Mouse (Mus musculus) heart, postnatal 25 days (tissue): ENCODE measurements at regions not wholly inside any gene's neighbourhood (a gene's known extent, or its start where the extent isn't known, plus 50 kb on each side); places are given as distances from the start of the nearest gene placed in this dataset.

Source experiments
- DNase-seq: peaks from one replicate; pipeline ENCODE4 v3.0.0; 2022; ENCODE audit warnings: low spot score
- intact Hi-C: fragments of 180-260 bp; cut with DNase I; formaldehyde crosslinking; loops from one replicate; pipeline ENCODE4 v1.15.1; 2025

DNA sequence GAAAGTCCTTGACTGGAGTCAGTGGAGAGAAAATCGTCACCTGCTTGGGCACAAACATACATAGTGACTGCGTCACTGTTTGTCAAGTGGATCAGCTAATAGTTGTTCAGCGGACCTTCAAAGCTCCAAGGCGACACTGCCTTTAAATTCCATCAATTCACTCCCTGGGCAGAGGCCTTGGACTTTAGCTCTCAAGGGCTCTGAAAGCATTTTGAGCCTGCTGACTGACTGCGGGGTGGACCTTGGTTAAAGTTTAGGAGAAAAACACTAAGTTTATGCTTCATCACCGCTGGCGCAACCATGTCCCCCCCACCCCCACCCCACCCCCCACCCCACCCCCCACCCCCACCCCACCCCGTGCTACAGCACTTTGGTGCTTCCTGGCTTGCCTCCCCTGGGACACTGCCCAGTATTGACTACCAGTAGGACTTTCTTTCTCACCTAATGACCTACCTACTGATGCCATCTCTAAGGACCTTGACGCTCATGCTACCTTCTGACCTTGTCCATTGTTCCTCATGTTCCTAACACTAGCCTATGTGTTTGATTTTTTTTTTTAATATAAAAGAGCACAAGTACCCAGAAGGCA is 1132.3 kb downstream of the Gsdmc2 start:
- no peak for DNase-seq
- intact Hi-C loops, result no loop called here

DNA sequence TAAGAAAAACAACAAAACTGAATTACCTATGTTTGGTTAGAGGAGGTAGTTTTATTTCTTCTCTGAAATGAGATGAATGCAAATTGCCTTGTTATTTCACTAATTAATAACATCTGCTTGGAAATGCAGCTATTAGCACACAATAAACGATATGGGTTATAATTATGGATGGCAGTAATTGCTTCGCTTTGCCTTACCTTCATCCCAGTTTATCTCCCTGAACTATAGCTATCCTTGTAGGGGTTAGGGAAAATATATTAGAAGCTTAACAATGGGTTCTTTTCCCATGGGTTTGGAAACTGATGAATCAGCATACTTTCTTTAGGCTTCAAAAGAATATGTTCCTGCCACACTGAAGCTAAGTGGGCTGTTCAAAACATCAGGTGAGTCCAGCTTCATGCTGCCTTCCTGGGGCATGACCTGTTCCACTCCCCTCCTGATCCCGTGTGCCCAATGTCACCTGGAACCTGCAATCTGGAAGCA is 1132.9 kb downstream of the Gsdmc2 start:
- DNase-seq, result no peak
- intact Hi-C loops, result no loop called here

DNA sequence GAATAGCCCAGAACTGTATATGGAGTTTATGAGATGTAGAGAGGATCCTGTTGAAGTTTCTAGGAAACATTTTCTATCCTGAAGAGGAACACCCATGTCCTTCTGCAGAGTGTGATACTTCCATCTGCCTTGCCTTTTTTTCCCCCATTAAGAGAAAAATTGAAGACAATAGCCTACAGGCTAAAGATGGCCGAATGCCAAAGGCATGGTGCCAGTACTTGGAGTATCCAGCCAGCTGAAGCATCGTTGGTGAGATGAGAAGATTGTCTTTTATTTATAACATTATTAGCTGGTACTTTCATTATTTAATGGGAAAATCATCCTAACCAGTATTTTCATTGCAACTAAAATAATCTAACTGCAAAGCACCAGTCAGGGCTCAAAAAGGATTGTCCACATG is 1135.4 kb downstream of the Gsdmc2 start:
- DNase-seq, result no peak

DNA sequence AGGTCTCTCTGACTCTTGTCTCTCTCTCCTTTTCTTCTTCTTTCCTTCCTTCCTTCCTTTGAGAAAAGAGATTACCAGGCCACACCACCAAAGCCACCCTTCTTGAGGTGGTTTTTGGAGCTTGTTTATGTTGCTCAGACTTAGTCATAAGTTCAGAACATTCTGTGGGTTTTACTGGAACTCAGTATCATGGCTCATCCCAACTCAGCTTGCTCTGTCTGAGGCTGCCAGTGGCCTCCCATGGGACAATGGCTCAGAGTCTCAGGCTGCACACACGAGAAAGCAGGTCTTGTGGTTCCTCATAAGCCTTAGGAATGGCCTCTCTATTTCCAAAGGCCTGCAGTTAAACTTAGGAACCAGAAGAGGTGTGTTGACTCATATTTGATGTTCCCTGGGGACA is 1146.4 kb downstream of the Gsdmc2 start:
- intact Hi-C loops, result no loop called here

More for the DNA sequence above, 1135.4 kb downstream of the Gsdmc2 start:
- intact Hi-C loops, result no loop called here

DNA sequence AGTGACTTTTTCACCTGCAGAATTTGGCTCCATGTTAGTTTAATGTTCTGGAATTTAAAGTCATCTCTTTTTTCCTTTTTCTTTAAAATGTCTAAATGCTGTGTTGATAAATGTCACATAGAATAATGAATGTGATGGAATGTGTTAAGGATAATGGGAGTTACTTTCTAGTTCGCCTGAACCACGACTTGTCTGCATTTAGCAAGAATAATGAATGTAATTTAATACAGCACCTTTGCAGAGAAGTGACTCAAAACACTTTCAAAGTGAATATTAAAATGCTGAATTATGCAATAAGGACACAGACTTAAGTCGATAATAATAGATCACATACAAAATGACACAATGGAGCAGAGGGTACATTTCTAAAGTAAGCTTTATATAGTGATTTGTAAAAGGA is 1150.2 kb downstream of the Gsdmc2 start:
- intact Hi-C loops, result no loop called here
- DNase-seq, result no peak

More for the DNA sequence above, 1146.4 kb downstream of the Gsdmc2 start:
- DNase-seq, result no peak

DNA sequence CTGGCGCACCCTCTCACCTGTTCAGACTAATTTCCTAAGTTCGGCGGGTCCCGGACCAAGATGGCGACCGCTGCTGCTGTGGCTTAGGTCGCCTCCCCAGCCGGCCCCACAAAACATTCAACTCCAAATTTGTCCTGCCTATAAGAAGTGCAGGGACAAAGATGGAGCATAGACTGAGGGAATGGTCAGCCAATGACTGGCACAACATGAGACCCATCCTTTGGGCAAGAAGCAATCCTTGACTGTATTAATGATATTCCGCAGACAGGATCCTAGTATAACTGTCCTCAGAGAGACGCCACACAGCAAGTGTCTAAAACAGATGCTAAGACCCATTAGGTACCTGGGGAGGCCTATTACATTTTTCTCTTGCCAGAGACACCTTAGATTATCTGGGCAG is 1151.3 kb downstream of the Gsdmc2 start:
- no peak for DNase-seq
- intact Hi-C loops, result no loop called here

- no peak for DNase-seq
- intact Hi-C loops, result no loop called here
Measured at GRCm38 (mm10) chr15:62673410-62673809, 1171.6 kb downstream of the Gsdmc2 start.

DNA sequence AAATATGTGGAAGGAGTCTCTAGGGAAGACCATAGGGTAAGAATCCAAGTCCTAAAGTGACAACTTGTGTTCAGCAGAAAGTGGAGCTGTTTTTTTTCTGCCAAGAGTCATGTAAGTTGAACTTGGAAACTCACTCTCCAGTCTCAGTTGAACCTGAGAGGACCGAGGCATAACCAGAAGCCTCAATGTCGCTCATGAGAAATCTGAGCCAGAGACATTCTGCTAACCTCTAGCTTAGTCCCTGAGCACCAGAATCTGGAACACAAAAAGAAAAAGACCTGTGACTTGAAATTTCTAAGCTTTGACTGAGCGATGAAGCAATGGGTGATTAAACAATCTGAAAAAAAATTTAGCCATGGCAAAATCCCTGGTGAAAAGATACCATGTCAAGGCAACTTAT is 1175.0 kb downstream of the Gsdmc2 start:
- DNase-seq, result no peak
- intact Hi-C loops, result no loop called here

GRCm38 (mm10) chr15:62659096-62659495 is 1185.9 kb downstream of the Gsdmc2 start:
- DNase-seq, result no peak
- intact Hi-C loops, result no loop called here

- DNase-seq, result no peak
- intact Hi-C loops, result no loop called here
Measured at GRCm38 (mm10) chr15:62658695-62659094, 1186.3 kb downstream of the Gsdmc2 start.

GRCm38 (mm10) chr15:62646476-62647168 is 1198.4 kb downstream of the Gsdmc2 start:
- no peak for DNase-seq
- intact Hi-C loops, result no loop called here

GRCm38 (mm10) chr15:62644744-62645143 is 1200.2 kb downstream of the Gsdmc2 start:
- intact Hi-C loops, result no loop called here
- no peak for DNase-seq

DNA sequence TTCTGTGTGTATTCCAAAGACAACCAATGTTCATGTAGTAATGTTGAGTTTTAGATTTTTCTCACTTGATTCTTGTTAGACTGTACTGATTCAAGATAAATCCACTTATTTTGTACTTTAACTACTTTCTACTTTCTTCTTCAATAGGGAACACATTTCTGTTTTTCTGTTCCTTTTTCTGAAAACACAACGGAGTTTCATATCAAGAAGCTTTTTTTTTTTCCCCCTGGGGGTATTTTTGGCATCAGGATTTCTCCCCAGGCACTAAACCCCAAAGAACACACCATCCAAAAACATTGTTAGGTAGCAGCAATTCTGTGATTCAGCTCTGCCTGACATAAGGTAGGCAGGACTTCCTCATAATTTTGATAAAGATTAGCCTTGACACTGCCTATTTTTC is 1200.7 kb downstream of the Gsdmc2 start:
- intact Hi-C loops, result no loop called here
- DNase-seq, result no peak

DNA sequence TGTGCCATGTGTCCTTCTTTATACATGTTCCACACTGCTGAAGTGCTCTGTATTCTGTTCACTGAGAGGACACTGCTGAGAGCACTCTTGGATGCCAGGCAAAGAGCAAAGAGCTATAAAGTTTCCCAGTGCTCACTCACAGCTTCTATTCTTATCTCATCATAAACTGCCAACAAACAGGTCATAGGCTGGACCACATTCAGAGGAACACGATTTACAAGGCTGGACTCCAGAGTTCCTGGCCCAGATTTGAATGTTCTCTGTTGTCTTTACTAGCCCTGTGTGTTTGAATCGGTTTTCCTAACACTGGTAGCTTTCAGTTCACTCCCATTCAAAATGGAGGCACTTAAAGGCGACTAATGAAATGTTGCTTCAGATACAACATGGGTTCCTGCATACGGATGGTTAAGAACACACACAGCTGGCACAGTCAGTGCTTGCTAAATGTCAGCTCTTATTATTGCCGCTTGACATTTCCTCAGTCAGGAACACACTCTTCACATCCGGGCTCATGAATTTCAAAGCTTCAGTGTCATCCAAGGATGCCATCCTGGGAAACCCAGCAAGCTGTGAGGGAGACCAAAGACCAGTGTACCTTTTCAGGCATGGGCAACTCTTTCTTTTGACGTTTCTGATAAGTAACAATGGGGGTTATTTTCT is 1203.8 kb downstream of the Gsdmc2 start:
- intact Hi-C loops, result no loop called here
- no peak for DNase-seq

GRCm38 (mm10) chr15:62625406-62625805 is 1219.6 kb downstream of the Gsdmc2 start:
- intact Hi-C loops, result no loop called here
- no peak for DNase-seq

DNA sequence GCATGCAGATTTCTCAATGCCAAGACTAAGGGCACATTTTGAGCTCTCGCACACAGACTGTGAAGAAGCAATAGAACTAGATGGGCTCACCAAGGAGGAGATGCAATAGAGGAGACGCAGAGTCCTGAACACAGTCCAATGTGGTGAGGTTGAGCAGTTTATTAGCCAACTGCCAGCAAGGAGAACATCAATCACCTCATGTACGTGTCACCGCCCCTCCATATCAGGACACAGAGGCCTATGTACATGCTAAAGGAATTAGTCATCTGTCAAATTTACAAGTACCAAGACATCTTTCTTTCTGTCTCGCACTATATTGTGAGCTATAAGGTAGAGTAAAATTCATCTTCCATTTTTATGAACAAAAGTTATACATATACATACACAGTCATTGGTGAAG is 1228.9 kb downstream of the Gsdmc2 start:
- DNase-seq, result no peak
- intact Hi-C loops, result no loop called here

DNA sequence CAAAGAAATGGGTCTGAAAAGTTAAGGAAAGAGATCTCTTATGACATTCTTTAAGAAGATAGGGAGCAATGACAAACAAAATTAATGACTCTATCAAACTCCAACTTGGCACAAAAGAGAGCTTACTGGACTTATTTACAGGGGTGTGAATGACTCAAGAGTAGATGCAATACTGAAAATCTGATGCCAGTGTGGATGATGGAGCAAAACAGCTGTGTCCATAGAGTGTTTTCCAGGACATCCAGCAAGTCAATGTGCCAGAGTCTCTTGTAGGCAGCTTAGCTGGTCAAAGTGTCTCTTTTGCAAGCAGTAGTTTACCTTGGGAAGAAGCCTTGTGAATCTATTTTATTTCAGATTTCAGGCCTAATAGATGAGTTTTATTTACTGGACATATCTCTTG is 1248.2 kb downstream of the Gsdmc2 start:
- DNase-seq, result no peak
- intact Hi-C loops, result no loop called here

- intact Hi-C loops, result no loop called here
Measured at GRCm38 (mm10) chr15:62588580-62588979, 1256.4 kb downstream of the Gsdmc2 start.

DNA sequence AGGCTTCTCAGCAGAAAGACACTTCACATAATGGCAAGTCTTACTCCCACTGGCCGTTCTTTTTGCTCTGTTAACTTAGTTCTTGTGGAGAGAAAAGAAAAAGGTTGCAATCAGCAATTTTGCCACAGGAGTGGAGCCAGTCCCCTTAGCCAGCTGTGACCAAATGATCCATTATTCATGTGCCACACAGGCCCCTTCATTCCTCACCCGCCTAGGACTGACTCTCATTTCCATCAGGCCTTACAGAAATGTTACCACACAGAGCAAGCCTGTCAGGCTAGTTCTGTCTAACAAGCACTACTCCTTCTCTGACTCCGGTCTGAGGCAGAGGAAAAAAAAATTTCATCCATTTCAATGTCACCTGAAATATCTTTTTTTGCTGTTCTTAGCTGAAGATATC is 1266.2 kb downstream of the Gsdmc2 start:
- intact Hi-C loops, result no loop called here
- no peak for DNase-seq

More at GRCm38 (mm10) chr15:62588580-62588979, 1256.4 kb downstream of the Gsdmc2 start:
- DNase-seq, result no peak

GRCm38 (mm10) chr15:62575791-62576190 is 1269.2 kb downstream of the Gsdmc2 start:
- no peak for DNase-seq
- intact Hi-C loops, result no loop called here

DNA sequence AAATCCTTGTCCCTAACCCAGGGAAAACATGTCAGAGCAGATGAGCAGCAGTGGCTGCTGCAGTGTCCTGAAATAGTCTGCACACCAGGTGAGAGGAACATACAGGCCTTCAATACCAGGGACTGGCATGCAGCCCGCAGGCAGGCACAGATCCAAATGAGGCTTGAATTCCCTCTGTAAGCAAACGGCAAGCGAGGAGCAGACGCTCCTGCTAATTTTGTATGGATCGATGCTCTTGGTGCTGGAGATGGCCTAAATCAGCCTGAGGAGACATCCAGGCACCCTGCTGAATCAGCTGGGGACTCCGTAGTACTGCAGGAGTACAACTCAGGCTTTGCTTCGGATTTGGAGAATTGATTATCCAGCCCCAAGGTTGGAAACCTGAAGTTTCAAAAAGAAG is 1273.2 kb downstream of the Gsdmc2 start:
- DNase-seq, result no peak
- intact Hi-C loops, result no loop called here
